Mouse (Mus musculus) bone marrow, adult 2 months (tissue): ENCODE measurements around the gene D930048N14Rik.

Experiments
- CTCF ChIP-seq: fragments of 200-500 bp; IDR thresholded peaks from 2 replicates; pipeline ENCODE4 v1.5.1; 2011; ENCODE audit warnings: low read length, control low read depth; ENCODE audit not compliant: control insufficient read depth, insufficient read depth
- POLR2A ChIP-seq: fragments of 200-500 bp; IDR thresholded peaks from 2 replicates; pipeline ENCODE4 v1.6.1; 2011; ENCODE audit warnings: low read depth, mild to moderate bottlenecking, control low read depth, low read length, borderline replicate concordance; ENCODE audit not compliant: control insufficient read depth

GRCm38 (mm10) chr11:51677737-51678418 lies 27.1 kb downstream of the D930048N14Rik start:
- TF ChIP-seq CTCF: no peak
- TF ChIP-seq POLR2A: no peak
